Mouse (Mus musculus) layer of hippocampus, postnatal 36 days (tissue): ENCODE measurements around the gene Crtc2. TPM values are rescaled to one million over a fixed set of nuclear protein-coding genes. Genes with fewer than 3 reads are reported as not detected.
"Not testable (repeated sequence)": the region's sequence is repeated elsewhere in the genome, so short reads cannot be mapped to it uniquely, and the experiment has no call there.

Experiments
- DNase-seq, 2 experiments: peaks; one replicate each; pipeline ENCODE4 v3.0.0; 2022
- total RNA-seq, 2 experiments: library from RNA; stranded (reverse); gene quantifications; 2 replicates each; pipeline ENCODE4 v1.2.3; 2021

Crtc2 gene
- total RNA-seq, 2 experiments from 2014 or later: 34.5 to 41.3 TPM

DNA sequence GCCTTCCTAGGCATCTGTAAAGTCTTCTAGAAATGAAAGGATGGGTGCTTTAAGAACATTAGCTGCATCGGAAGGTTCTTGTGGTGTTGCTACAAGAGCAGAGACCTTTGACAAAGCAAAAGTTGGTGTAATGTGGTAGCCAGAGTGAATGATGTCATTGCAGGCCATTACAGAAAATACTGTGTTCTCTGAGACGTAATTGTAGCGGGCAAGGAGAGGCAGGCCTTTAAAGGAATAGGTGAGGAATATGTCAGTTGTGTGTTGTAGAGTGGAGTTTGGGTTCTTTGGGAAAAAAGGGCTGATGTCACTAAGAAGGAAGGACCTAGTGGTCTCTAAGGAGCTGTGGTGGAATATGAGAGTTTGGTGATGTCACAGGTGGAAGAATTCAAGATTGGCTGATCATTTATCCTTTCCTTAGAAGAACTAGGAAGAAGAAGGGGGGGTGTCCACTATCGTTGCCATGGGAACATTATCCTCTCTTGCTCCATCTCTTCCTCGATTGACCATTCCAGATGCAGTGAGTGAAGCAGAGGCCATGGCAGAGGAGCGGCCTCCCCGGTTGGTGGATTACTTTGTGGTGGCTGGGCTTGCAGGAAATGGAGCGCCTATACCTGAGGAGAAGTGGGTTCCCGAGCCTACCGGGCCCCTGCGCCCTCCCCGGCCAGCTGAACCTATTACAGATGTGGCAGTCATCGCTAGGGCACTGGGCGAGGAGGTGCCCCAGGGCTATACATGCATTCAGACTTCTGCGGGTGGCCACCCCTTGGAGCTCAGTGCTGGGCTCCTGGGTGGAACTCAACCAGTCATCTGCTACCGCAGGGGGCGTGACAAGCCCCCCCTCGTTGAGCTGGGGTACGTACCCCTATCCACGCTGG is 13.2 kb downstream of the Crtc2 start:
- no peak for DNase-seq

GRCm38 (mm10) chr3:90268190-90268589 is 14.2 kb downstream of the Crtc2 start:
- DNase-seq: no peak

- no peak for DNase-seq
These were observed 15.0 kb downstream of the Crtc2 start for GRCm38 (mm10) chr3:90268971-90269370.

- no peak for DNase-seq
These were observed 16.8 kb downstream of the Crtc2 start for GRCm38 (mm10) chr3:90270784-90271183.

GRCm38 (mm10) chr3:90272170-90272569 is 18.2 kb downstream of the Crtc2 start:
- DNase-seq: no peak

GRCm38 (mm10) chr3:90273855-90274254 is 19.9 kb downstream of the Crtc2 start:
- no peak for DNase-seq

DNA sequence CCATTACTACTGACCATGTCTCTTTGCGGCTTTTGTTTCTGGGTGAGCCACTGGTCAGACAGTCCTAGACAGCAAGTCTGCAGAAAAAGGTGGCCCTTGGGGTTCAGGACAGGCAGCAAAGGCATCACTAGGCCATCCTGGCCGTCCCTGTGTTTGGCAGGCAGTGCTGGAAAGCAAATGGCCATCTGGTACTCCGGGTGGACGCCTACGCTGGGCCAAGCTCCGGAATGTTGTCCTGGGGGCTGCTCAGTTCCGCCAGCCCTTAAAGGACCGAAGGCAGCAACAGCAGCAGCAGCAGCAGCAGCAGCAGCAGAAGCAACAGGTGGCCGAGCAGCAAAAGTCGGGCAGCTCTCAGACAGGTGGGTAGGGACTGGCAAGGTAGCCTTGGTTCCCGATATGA is 21.3 kb downstream of the Crtc2 start:
- DNase-seq: no peak

- DNase-seq: no peak
These were observed 22.9 kb downstream of the Crtc2 start for GRCm38 (mm10) chr3:90276858-90277257.

DNA sequence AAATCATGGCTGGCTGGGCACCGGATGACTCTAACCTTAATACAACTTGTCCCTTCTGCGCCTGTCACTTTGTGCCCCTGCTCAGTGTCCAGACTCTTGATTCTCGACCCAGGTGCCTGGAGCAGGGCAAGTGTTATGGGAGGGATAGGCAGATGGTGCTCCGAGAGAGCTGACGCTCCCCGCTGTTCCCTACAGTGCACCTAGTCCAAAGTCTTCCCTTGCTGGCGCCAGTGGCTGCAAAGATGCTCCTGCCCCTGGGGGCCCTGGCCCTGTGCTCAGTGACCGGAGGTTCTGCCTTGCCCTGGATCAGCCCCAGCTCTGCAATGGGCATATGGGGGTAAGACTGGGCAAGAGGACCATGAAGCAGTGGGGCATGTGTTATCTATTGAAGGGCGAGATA is 23.8 kb downstream of the Crtc2 start:
- DNase-seq: no peak

DNA sequence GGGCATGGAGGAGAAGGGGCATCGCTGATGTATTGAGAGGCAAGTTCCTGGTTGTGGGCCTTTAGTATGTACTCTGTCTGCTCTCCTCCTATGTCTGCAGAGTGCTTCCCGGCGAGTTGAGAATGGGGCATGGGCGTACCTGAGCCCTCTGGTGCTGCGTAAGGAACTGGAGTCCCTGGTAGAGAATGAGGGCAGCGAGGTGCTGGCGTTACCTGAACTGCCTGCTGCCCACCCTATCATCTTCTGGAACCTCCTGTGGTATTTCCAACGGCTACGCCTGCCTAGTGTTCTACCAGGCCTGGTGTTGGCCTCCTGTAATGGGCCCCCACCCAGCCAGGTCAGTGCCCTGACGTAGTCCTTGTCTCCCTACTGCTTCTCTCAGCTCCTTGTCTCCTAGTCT is 24.2 kb downstream of the Crtc2 start:
- DNase-seq: no peak

GRCm38 (mm10) chr3:90279216-90279615 is 25.3 kb downstream of the Crtc2 start:
- no peak for DNase-seq

DNA sequence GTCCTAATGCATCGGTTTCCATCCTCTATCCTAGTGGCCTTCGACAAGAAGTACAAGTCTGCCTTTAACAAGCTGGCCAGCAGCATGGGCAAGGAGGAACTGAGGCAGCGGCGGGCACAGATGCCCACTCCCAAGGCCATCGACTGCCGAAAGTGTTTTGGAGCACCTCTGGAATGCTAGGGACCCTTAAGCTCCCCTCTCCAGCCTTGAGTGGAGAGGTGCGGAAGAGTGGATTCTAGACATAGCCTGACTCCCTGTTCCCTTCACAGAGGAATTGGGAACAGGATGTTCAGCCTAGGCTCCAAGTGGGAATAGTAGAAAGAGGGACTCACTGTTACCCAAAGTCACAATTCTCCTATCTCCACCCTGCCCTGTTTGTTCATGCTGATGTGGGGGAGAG is 25.8 kb downstream of the Crtc2 start:
- DNase-seq: no peak

- DNase-seq: no peak
These were observed 26.7 kb downstream of the Crtc2 start for GRCm38 (mm10) chr3:90280708-90281107.

DNA sequence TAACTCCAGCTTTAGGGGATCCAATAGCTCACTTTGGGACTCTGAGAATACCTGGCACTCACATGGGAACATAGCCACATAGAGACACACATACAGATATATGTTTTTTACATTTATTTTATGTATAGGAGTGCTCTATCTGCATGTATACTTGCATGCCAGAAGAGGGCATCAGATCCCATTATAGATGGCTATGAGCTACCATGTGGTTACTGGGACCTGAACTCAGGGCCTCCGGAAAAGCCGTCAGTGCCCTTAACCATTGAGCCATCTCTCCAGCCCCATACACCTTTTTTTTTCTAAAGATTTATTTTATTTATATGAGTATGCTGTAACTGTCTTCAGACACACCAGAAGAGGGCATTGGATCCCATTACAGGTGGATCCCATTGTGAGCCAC is 30.2 kb downstream of the Crtc2 start:
- no peak for DNase-seq

DNA sequence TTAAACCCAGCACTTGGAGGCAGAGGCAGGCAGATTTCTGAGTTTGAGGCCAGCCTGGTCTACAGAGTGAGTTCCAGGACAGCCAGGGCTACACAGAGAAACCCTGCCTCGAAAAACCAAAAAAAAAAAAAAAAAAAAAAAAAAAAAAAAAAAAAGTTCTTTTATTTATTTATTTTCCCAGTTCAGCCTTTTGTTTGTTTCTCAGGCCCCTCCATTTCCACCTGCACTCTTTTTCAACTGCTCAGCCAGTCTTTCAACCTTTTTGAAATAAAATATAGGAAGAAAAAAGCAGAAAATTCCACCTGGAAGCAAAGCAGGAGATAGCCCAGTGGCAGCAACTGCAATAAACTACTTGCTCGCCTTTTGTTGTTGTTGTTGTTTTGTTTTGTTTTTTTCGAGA is 35.4 kb downstream of the Crtc2 start:
- DNase-seq: not testable (repeated sequence)

- DNase-seq: no peak
These were observed 36.6 kb downstream of the Crtc2 start for GRCm38 (mm10) chr3:90290602-90291001.

- no peak for DNase-seq
These were observed 38.0 kb downstream of the Crtc2 start for GRCm38 (mm10) chr3:90291982-90292344.

DNA sequence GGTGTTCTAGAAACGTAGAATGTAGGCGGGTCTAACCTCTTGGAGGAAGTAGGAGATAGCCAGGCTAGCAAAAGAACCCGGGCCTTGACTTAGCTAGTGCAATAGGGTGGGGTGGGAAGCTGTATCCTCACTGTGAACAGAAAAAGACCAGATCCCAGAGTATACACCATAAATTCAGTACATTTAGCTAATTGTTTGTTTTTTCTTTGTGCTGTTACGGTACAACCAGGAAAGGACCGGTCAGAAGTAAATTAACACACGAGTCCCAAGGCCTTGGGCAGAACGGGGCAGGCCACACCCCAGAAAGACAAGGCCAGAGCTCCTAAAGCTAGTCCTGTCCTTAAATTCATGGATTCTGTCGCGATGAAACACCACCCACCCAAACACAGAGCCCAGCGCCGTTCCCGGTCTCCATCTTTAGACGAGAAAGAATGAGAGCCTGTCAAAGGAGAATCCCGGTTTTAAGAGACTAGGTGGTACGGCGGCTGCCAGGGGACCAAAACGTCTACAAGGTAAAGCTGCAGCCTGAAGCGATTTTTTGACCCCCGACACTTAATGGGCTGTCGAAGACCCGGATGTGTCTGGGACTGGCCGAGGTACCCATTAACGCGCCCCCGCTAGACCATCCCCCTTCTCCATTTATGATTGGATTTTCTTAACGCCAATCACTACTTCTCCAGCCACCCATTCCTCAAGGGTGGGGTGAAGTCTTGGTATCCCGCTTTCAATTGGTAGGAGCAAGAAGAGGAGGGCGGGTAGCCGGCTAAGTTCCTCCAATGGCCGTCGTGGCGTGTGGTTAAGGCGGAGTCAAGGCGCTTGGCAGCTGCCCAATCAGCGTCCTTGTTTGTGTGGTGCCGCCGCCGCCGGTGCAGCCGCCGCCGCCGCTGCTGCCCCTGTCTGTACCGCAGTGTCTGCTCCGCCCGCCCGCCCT is 38.6 kb downstream of the Crtc2 start, which contains the start of gene Gatad2b:
Gene Gatad2b (plus strand): TSS at position 834 of the 931 bp plus-strand sequence.
- DNase-seq: peak; percentile 97

GRCm38 (mm10) chr3:90293352-90294063 is 39.5 kb downstream of the Crtc2 start:
- peak in 1 of 2 experiments; percentile 34 for DNase-seq

- DNase-seq: no peak
These were observed 40.1 kb downstream of the Crtc2 start for GRCm38 (mm10) chr3:90294064-90294440.

- no peak for DNase-seq
These were observed 40.7 kb downstream of the Crtc2 start for GRCm38 (mm10) chr3:90294651-90295050.

- no peak for DNase-seq
These were observed 51.8 kb downstream of the Crtc2 start for GRCm38 (mm10) chr3:90305801-90306200.

DNA sequence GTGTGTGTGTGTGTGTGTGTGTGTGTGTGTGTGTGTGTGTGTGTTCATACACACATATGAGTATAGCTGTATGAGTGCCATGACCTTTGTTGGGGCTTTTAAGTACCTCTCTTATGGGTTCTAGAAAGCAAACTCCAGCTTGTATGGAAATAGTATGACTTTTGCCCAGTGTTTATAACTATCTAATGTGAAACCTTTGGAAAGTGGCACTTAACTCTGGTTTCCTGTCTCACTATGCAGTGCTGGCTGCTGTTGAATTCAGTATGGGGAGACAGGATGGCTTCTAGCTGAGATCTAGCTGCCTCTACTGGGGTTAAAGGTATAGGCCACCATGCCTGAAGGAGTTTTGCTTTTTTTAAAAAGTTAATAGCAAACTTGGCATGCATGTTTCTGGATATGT is 55.6 kb downstream of the Crtc2 start:
- no peak for DNase-seq
